ENCODE assay signal across 8 mouse cellular contexts in the genomic region with DNA sequence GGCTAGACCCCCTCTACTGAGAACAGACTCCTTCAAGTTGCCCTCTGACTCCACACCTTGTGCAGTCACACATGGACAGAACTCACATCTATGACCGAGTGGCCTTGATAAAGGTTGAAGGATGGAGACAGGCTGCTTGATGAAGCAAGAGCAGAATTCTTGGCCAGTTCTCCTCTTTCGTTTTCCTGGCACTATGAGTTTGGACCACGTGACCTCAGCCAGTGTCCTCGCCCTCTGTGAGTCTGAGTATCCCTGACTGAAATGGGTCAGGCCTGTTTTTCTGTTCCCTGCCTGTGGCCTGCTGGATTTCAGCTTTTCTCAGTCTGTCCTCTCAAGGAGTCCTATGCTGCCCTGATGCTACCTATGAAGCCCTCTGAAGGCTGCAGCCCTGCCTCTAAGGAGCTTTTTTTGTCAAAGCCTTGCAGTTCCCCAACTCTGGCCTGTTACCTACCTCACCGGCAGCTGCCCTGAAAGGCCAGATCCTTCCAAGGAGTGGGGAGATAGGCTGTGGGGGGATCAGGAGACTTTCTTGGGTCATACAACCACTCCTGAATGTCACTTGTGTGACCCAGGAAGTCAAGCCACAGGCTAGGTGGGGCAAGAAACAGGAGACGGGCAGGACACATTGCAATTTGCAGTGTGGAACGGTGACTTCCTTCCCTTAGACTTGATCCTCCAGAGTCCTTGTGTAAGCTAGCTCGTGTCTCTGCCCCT. TPM values are rescaled to one million over a fixed set of nuclear protein-coding genes. Genes with fewer than 3 reads are reported as not detected.
DNase-seq lines count a peak whose midpoint lies in the region; TF ChIP-seq lines count a peak whose summit lies in the region.

No protein-coding gene starts in this region.

- H3K27me3 ChIP-seq in testis, adult 2 months (ENCODE audit: control insufficient read depth, insufficient read depth, low read length) = no peaks in the 10 kb centered on the region

- no peak for TF ChIP-seq CTCF in testis, adult 2 months (IDR thresholded peaks at IDR 0.05; ENCODE audit: control insufficient read depth, insufficient read depth, insufficient replicate concordance, low read depth, low read length)

- H3K4me1 ChIP-seq in testis, adult 2 months (ENCODE audit: control insufficient read depth, insufficient read depth, low read length) = no peaks in the 10 kb centered on the region; the same call in none of the 2 replicates

- no peaks in the 10 kb centered on the region for H3K36me3 ChIP-seq in testis, adult 2 months (ENCODE audit: control insufficient read depth, insufficient read depth, low read length)

- TF ChIP-seq POLR2A in testis, adult 2 months (IDR thresholded peaks at IDR 0.05; ENCODE audit: control insufficient read depth, low read depth, low read length) = no peak

- peak; percentile 92 for DNase-seq in gastrocnemius, adult 18-20 months (ENCODE audit: low spot score)
- DNase-seq in gastrocnemius, postnatal 4 days (ENCODE audit: low spot score in 2 of 2) = no peak
- no peak for DNase-seq in testis, postnatal 14 days (ENCODE audit: low spot score)
- peak; percentile 56 for DNase-seq in kidney, postnatal 14 days
- DNase-seq in yolk sac, embryonic 10.5 days (ENCODE audit: low spot score) = no peak
- DNase-seq in layer of hippocampus, postnatal 25 days (ENCODE audit: extremely low spot score in 1 of 2, low spot score in 1 of 2) = no peak
- DNase-seq in frontal cortex, adult 2 months (ENCODE audit: extremely low spot score in 1 of 2, low spot score in 1 of 2) = no peak

- H3K27ac ChIP-seq in testis, adult 2 months (ENCODE audit: control insufficient read depth, insufficient read depth, low read depth, low read length) = peak overlapping the region; percentile 21

- H3K4me3 ChIP-seq in testis, adult 2 months (ENCODE audit: control insufficient read depth, low read depth, low read length) = peak overlapping the region; percentile 23; the same call in 1 of the 2 replicates

RNA-seq across cellular contexts. Expression of a gene that starts 3.6 kb away (rescaled TPM):
- 1 to 10 TPM; 2.1 to 3.9 TPM for total RNA-seq in gastrocnemius, adult 18-20 months (2021)
- 1 to 10 TPM; 6.8 to 7.9 TPM for total RNA-seq in gastrocnemius, postnatal 4 days (2021)
- polyA plus RNA-seq in testis, adult 2 months (2012; rRNA removed) = 0.59 and 0.72 TPM in 2 replicates
- total RNA-seq in layer of hippocampus, postnatal 25 days (2021) = 1 to 10 TPM; 1.5 to 1.6 TPM
- polyA plus RNA-seq in frontal cortex, adult 2 months (2012; rRNA removed) = 1.1 and 1.6 TPM in 2 replicates

RNA-seq across cellular contexts. Expression of a gene that starts 14.3 kb away (rescaled TPM):
- 10 to 100 TPM; 35.0 to 45.0 TPM for total RNA-seq in gastrocnemius, adult 18-20 months (2021)
- 10 to 100 TPM; 70.5 to 76.6 TPM for total RNA-seq in gastrocnemius, postnatal 4 days (2021)
- polyA plus RNA-seq in testis, adult 2 months (2012; rRNA removed) = 1.2 and 1.7 TPM in 2 replicates
- total RNA-seq in layer of hippocampus, postnatal 25 days (2021) = 100 to 1,000 TPM; 123 to 132 TPM
- 113 and 135 TPM in 2 replicates for polyA plus RNA-seq in frontal cortex, adult 2 months (2012; rRNA removed)

Comparison
In these comparisons a context has a peak if more than half of its experiments do, and no peak if none do; other contexts are left out.
1. DNase-seq: peak in gastrocnemius, adult 18-20 months (single experiment) and kidney, postnatal 14 days (single experiment); none in gastrocnemius, postnatal 4 days (0 of 2), testis, postnatal 14 days (single experiment), yolk sac, embryonic 10.5 days (single experiment), layer of hippocampus, postnatal 25 days (0 of 2) and frontal cortex, adult 2 months (0 of 2).